16 mouse cellular contexts compared by ENCODE assay signal in genomic region chr6:92176450-92176849, GRCm38 (mm10).
"Had no signal": no experiment of that assay in that cellular context is flagged by ENCODE, and none has a peak within 500 bp of the region (broad histone marks: within the 10 kb centered on the region; RNA-seq: fewer than 3 reads in every experiment).

No protein-coding gene starts in this region.

- H3K9ac ChIP-seq: neural tube, embryonic 13.5 days; neural tube, embryonic 15.5 days; stomach, embryonic 15.5 days had no signal

- H3K27ac ChIP-seq: neural tube, embryonic 13.5 days; neural tube, embryonic 15.5 days; stomach, embryonic 15.5 days; stomach, postnatal 0 days had no signal

- H3K9me3 ChIP-seq: stomach, embryonic 15.5 days had no signal

- H3K4me1 ChIP-seq: neural tube, embryonic 13.5 days; neural tube, embryonic 15.5 days; stomach, embryonic 15.5 days had no signal

- H3K4me3 ChIP-seq: neural tube, embryonic 13.5 days; neural tube, embryonic 15.5 days; stomach, embryonic 15.5 days had no signal

- DNase-seq: retina, postnatal 1 day; right cerebral cortex, adult 18-20 months; right cerebral cortex, postnatal 14 days; right cerebral cortex, postnatal 25 days; right cerebral cortex, postnatal 4 days; spleen, adult 18-20 months; thymus, adult 18-20 months; thymus, adult 2 months; thymus, postnatal 14 days; thymus, postnatal 25 days; thymus, postnatal 36 days; thymus, postnatal 4 days had no signal

- H3K4me2 ChIP-seq: neural tube, embryonic 13.5 days; neural tube, embryonic 15.5 days; stomach, embryonic 15.5 days had no signal

- H3K27me3 ChIP-seq: neural tube, embryonic 13.5 days; neural tube, embryonic 15.5 days; stomach, embryonic 15.5 days had no signal
